Mouse (Mus musculus) adrenal gland, postnatal 25 days (tissue): ENCODE measurements around the gene Slc39a11. TPM values are rescaled to one million over a fixed set of nuclear protein-coding genes. Genes with fewer than 3 reads are reported as not detected.

Experiments
- total RNA-seq: library from RNA; stranded (reverse); gene quantifications from 2 replicates; pipeline ENCODE4 v1.2.3, GENCODE M21; 2021

The Slc39a11 gene
- total RNA-seq, 1 experiment from 2014 or later: 26.3 TPM

Other genes starting within 250 kb of the Slc39a11 start
- 0.85 and 2.6 TPM in 2 replicates for gene Sstr2, start 30.7 kb downstream of the Slc39a11 start, total RNA-seq
- gene Cog1, start 910 bp downstream of the Slc39a11 start, total RNA-seq: 47.7 and 56.8 TPM in 2 replicates
- 29.1 and 30.5 TPM in 2 replicates for gene Fam104a, start 34.1 kb upstream of the Slc39a11 start, total RNA-seq
- 21.7 and 22.4 TPM in 2 replicates for gene D11Wsu47e, start 34.3 kb upstream of the Slc39a11 start, total RNA-seq
- gene Cpsf4l, start 59.9 kb upstream of the Slc39a11 start, total RNA-seq: 0.76 TPM in 2 replicates
- gene Cdc42ep4, start 101.8 kb upstream of the Slc39a11 start, total RNA-seq: 114 and 133 TPM in 2 replicates